ENCODE assay signal across 12 mouse cellular contexts in the genomic region with DNA sequence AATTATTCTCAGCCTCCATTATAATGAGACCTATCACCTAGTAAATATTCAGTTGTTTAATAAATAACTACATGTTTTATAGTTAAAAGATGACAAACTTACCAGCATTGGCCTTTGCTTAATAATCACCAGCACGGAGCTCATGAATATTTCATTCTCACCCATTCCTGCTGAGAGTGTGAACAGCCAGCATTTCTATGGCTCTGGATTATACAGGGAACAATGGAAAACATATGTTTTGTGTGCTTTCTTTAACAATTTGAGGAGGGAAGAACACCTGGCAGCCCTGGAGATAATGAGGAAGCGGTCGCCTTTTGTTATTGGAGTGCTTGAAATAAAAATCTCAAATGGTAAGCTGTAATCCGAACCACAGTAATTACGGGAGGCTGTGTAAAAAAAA.
"Had no signal": no experiment of that assay in that cellular context is flagged by ENCODE, and none has a peak within 500 bp of the region (broad histone marks: within the 10 kb centered on the region; RNA-seq: fewer than 3 reads in every experiment).

No protein-coding gene starts in this region.

- ATAC-seq: lung, postnatal 0 days; midbrain, embryonic 16.5 days had no signal

- H3K4me1 ChIP-seq: liver, embryonic 15.5 days had no signal

- DNase-seq: kidney, adult 18-20 months; lung, adult 2 months; lung, postnatal 36 days; right cerebral cortex, postnatal 25 days; thymus, postnatal 36 days had no signal

- H3K9me3 ChIP-seq: limb, embryonic 10.5 days; liver, embryonic 15.5 days had no signal

- H3K9ac ChIP-seq: liver, embryonic 15.5 days had no signal

- H3K27ac ChIP-seq: kidney, postnatal 0 days; left cerebral cortex, adult 2 months; liver, embryonic 15.5 days had no signal

- H3K27me3 ChIP-seq: liver, embryonic 15.5 days had no signal

- H3K4me2 ChIP-seq: liver, embryonic 11.5 days; liver, embryonic 15.5 days had no signal

- H3K36me3 ChIP-seq: limb, embryonic 10.5 days; liver, embryonic 15.5 days had no signal

- H3K4me3 ChIP-seq: left cerebral cortex, adult 2 months; limb, embryonic 10.5 days; liver, embryonic 15.5 days had no signal
